Mouse (Mus musculus): Measurements from ENCODE around the gene Ralgps1. TPM values are rescaled to one million over a fixed set of nuclear protein-coding genes. Genes with fewer than 3 reads are reported as not detected.
"Not testable (repeated sequence)": the region's sequence is repeated elsewhere in the genome, so short reads cannot be mapped to it uniquely, and the experiment has no call there.

The Ralgps1 gene
- total RNA-seq, 4 experiments from 2014 or later: 57.9 to 79.2 (median 69.1) TPM

DNA sequence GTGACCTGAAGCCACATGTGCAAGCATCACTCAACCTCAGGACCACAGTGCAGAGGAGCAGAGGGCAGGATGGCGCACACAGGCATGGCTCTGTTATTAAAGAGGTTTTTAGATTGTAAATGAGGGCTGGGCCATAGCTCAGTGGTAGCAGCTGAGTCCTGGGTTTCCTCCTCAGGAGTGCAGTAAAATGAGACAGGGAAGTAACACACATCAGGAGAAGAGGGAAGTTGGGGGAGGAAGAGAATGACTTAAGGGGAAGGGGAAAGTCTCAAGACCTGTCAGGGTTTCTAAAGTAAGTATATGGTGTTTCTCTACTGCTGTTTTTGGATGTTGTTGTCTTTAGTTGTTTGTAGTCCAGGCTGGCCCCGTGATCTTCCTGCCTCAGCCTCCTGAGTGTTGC is 232.8 kb downstream of the Ralgps1 start:
- DNase-seq (ENCODE audit: low spot score in 2 of 2): no peak

DNA sequence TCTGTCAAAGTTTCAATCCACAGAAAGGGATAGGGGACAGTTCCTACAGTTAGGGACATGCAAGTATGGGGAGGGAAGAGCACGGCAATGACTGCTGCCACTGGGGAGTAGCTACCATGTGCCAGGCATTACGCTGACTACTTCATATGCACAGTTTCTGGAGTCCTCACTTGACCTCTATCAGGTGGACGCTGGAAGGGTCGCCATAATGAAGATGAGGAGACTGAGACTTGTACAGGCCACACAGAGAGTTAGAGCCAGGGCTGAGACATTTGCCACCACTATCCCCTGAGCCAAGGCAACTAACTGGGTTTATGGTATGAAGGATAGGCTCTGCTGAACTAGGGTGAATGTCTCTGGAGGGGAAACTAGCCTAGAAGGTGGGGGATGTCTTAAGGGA is 233.6 kb downstream of the Ralgps1 start:
- no peak for DNase-seq (ENCODE audit: low spot score in 2 of 2)

DNA sequence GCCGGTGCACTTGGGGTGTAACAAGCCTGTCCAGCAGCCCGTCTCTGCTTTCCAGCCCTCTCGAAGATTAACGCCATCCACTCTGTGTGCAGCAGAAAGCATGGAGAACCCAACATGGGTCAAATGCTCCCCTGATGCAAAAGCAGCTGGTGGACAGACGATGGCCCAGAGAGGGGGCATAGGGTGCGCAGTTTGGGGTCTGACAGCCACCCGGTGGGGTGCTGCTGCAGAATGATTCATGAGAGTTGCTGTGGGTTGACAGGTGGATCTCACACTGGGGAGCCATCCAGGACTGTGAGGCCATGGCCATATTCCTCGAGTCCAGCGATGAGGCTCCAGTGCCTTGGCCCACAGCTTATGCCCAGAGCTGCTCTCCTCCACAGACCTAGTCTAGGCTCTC is 234.0 kb downstream of the Ralgps1 start:
- DNase-seq (ENCODE audit: low spot score in 2 of 2): no peak

DNA sequence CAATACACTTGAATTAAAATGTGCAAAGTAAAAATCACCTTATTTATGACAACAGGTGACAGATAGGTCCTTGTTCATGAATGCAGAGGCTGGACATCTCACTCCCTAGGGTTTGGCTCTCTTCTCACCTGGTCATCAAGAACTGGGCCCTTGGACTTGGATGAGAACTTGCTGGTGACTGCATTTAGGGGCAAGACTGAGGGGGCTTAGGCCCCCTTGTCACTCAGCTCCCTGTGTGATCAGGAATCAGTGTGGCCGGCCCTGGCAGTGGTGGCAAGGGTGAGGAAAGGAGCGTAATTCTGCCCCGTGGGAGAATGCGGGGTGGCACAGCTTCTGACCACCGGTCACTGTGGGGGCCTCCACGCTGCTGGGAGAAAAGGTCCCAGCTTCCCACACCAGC is 234.9 kb downstream of the Ralgps1 start:
- no peak for DNase-seq (ENCODE audit: low spot score in 2 of 2)

DNA sequence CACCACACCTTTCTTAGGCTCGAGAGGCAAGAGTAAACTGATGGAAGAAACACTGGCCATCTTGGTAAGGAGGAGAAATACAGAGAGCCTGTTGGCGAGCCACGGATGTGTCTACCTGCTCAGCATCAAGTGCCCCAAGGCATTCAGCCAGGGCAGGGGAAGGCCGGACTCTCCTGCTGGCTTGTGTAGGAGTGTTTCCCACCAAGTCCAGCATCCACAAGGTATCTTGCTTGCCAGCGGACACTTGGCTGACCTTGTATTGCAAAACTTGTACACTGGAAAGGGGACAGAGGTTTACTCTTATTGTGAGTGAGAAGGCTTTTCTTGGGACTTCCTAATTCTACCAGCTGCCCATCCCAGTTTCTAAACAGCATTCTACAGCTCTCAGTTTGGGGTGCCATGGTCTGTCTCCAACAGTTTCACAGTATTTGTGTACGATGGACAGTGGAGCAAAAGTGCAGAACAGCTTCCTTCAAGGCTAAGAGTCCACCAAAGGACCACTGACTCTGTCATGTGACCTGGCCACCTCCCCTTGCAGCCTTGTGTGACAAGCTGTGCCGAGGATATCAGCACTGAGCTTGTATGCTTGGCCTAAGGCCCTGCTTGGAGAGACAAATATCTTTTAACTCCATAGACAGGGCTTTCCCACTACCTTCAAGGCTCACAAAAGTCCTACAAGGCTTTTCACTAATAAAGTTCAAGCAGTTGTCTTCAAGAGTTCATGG is 236.4 kb downstream of the Ralgps1 start:
- DNase-seq (ENCODE audit: low spot score in 2 of 2): no peak

DNA sequence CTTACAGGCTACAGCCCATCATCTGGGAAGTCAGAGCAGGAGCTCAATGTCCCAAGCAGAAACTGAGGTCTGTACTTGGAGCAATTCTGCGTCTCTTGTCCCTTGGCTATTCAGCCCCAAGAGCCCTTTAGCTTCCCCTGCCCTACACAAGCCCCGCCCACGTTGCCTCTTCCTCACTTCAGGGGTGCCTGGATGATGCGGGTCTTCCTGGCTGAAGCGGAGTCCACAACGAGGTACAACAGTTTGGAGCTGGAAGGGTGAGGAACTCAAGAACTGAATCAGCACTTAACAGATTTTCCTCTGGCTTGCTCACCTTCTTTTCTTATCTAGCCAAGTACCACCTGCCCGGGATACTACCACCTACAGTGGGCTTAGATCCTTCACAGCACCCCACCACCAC is 239.0 kb downstream of the Ralgps1 start:
- DNase-seq (ENCODE audit: low spot score in 2 of 2): no peak

DNA sequence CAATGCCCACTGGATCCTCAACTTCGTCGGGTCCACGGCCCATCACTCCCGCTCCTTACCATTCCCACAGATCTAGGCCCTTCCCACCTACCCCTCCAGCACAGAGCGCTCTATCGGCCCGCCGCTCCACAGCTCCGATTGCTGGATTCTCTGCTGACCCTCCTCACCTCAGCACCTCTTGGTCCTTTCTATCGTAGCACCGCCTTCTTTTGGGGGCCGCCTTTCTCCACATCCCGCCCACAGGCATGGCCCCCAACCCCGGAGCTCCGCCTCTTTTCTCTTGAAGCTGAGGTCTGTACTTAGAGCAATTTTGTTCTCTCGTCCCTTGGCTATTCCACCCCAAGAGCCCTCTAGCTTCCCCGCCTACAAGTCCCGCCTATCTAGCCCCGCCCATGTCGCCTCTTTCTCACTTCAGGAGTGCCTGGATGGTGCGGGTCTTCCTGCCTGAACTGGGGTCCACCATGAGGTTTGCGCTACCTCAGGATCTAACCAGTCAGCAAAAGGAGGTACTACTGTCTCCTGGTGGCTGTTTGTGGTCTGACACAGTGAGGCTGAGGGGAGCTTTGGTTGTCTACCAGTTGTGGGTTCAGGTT is 239.7 kb downstream of the Ralgps1 start, which contains the start of gene Garnl3:
Garnl3 (minus strand) TSS at position 155 of the 593 bp plus-strand sequence.
- DNase-seq (ENCODE audit: low spot score in 2 of 2): peak; percentile 58 to 65

DNA sequence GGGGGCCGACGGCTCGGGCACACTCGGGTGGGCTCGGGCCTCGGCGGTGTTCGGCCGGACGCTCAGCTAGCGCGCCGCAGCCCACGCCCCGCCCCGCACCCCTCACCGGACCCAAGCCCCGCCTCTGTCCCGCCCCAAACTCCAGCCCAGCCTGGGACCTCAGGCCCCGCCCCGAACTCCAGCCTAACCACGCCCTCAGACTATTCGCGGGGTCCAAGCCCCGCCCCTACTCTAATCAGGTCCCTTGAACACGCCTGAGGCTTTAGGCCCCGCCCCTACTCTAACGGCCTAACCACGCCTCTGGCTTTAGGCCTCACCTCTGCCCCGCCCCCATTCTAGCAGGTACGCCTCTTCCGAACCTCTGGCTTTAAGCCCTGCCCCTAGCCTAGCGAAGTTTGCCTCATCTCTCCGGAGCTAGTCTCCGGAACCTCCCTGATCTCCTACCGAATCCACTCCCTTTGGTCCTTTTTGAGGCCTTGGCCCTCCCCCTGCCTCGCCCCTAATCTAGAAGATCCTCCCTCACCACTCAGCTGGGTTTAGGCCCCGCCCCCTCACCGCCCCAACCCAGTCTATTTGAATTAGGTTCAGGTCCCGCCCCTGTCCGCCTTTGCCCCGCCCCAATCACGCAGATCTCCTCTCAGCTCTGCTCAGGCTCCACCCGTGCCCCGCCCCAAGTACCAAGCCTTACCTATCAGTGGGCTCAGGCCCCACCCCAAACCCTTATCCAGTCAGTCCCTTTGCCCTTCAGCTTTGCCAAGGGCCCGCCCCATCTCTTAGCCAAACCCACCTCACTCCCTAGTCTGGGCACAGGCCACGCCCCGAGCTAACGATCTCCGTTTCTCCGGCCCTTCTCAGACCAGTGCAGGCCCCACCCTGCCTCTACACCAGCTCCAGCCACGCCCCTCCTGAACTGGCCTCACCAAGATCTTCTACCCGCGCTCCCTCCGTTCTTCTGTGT is 240.5 kb downstream of the Ralgps1 start:
- peak; percentile 94 to 95 for DNase-seq (ENCODE audit: low spot score in 2 of 2)

DNA sequence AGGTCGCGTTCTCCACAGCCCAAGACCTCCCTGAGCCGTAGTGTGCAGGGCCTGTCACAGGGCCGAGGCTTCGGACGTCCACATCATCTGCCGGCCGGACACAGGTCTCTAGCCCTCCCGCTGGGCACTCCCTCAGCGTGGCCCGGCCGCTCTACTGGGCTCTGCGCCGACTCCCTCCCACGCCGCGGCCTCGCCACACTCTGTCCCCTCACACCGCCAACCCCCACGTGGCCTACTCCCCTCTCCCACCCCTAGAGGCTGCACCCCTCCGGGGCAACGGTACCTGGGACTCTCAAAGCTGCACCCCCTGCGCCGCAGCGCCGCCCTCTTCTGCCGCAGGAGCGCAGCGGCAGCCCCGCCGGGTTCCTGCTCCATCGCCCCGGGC is 241.2 kb downstream of the Ralgps1 start:
- DNase-seq (ENCODE audit: low spot score in 2 of 2): peak; percentile 46 to 54

DNA sequence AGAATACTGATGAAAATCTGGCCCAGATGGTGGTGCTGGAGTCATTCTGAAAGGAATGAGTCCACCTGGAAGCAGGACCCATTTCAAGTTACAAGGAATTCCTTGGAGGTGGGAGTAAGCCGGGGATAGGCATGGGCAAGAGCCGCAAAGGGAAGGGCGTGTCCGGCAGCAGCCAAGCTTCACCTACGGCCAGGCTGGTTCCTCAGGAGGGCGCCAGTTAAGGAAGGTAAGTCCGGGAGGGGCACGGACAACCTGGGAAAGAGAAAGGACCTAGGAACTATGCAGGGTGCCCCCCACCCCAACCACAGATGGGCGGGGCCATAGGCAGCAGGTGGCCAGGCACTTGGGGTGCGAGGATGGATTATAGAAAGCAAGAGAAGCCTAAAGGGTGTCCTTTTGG is 241.6 kb downstream of the Ralgps1 start:
- DNase-seq (ENCODE audit: low spot score in 2 of 2): no peak

DNA sequence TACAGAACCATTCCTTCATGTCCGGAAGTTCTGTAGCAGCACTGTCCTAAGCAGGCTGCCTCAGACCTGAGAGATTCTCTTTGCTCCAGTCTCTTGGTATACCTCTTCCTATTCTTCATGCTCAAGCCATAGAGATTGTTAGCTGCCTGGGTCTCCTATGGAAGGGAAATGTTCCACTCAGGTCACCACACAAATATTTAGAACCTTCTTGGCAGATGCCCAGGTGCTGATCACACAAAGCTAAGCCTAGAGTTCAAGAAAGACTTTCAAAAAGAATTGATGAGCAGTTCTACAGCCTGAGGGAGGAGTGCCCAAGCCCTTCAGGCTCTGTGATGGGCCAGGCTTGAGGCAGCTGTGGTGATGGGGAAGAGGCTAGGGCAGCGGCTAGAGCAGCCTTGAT is 242.3 kb downstream of the Ralgps1 start:
- DNase-seq (ENCODE audit: low spot score in 2 of 2): no peak

DNA sequence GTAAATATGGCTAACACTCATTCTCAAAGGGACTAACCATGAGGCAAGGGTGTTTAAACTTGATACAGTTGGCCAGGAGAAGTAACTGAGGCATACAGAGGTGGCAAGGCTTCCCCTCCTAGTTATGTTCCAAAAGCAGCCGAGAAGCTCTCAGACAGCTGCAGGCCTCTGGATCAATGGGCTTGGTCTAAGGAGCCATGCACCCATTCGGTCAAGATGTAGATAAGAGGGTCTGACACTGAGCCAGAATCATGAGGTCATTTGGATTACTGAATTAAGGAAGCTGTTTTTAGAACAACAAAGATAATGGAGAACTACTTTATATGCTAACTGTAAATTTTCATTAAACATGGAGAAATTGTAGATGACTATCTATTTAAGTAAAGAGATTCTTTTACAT is 244.0 kb downstream of the Ralgps1 start:
- DNase-seq (ENCODE audit: low spot score in 2 of 2): no peak

DNA sequence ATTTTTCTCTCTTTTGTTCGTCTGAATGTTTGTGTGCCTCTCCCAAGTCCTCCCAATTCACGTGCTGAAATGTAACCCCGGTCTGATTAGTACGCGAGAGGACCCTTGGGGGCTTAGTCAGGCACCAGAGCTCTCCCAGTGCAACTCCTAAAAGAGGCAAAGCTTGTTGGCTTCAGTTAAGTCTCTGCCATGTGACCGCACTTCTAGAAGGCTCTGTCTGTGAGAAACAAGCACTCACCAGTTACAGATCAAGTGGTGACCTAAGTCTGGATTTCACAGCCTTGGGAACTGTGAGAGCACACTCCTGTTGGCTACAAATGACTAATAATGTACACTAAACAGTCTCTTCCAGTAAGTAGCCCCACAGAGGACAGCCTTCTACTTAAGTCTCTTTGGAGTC is 248.4 kb downstream of the Ralgps1 start:
- DNase-seq (ENCODE audit: low spot score in 2 of 2): no peak

DNA sequence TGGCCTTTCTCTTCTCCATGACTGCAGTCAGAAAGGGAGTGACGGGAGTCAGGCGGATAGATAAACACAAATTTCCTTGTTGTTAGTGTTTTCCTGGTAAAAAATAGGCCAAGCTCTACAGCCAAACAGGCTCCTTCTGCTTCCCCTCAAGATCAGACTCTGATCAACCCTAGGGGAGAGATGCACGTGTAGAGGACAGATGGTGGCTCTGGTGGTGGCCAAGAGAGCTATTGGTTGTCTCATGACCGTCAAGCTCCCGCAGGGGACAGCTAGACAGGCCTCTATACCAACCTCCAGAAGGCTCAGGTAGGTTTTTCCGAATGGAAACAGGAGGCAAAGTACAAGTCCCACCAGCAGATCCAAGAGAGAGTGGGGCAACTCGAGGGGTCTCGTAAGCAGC is 270.8 kb downstream of the Ralgps1 start:
- DNase-seq (ENCODE audit: low spot score in 2 of 2): no peak

DNA sequence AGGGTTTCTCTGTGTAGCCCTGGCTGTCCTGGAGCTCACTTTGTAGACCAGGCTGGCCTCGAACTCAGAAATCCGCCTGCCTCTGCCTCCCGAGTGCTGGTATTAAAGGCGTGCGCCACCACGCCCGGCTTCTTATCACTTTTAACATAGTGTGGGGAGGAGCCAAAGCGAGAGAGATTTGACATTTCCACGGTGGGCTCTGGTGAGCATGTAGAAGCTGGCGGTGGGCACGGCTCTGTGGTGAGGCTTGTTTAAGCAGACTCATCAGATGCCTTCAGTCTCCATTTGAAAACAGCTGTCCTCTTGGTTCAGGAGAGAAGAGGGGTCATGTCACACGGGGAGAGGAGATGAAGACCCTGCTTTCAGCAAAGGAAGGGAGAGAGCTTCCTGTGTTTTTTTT is 274.0 kb downstream of the Ralgps1 start:
- DNase-seq (ENCODE audit: low spot score in 2 of 2): not testable (repeated sequence)

DNA sequence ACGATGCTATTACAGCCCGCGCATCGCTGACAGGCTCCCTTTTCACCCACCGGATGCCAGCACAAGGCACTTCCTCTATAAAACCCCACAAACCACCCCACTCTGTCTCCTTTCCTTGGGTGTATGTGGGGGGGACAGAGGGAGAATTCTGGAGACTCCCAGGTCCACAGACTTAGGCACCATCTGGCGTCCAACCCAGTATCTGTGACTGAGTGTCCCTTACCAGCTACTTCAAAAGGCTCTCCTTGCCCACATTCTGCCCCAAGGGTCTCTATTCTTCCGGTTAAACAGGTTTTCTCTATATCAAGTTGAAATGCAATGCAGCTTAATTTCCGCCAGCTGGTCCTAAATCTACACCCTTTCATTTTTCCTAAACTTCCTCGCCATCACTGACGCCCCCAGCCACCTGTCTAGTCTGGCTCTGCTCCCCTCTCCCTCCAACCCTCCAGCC is 276.0 kb downstream of the Ralgps1 start:
- DNase-seq (ENCODE audit: low spot score in 2 of 2): no peak

DNA sequence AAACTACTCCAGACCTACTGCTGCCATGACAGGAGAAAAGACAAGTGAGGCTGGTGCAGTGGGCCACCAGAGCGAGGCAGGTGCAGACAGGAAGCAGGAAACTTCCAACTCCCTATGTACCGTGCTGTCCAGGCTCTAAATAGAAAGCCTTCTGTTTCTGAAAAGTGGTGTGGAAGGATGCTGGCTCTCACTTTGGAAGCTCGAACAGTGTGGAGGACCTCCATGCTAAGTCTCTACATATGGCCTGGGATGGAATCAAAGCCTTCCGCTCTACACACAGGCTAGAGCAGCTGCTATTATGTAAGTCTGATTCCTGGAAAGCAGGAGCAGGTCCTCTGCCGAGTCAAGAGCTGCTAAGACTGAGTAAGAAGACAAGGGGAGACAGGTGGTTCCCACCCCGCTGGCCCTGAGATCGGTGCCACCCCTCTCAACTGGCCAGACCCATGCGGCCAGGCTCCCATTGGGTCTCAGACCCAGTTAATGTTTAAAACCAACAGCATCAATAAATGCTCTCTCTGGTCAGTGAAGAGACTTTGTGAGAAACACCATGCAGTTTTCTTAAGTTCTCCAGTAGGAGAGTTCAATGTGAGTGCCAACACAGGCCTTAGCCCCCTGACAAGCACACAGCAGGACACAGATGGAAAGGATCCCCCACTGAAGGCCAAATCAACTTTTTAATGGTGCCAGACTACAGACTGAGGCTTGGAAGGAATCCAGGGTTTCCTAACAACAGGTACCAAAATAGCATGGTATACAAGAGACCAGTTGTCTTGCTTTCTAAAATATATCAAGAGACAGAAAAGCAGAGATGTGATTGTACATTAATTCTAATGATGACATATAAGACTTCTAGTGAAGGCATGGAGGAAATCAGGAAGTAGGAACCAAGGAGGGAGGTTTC is 280.4 kb downstream of the Ralgps1 start:
- DNase-seq (ENCODE audit: low spot score in 2 of 2): no peak

DNA sequence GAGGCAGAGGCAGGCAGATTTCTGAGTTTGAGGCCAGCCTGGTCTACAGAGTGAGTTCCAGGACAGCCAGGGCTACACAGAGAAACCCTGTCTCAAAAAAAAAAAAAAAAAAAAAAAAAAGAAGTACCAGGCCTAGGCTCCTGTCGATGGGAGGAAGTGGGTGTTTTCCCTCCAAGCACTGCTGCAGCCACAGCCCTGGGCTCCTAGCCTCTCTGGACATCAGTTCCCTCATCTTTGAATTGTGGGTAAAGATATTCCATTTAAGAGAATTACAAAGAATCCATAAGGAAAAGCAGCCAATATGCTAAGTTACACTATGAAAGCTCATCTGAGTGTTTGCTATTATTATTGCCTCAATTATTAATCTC is 281.3 kb downstream of the Ralgps1 start:
- not testable (repeated sequence) for DNase-seq (ENCODE audit: low spot score in 2 of 2)

DNA sequence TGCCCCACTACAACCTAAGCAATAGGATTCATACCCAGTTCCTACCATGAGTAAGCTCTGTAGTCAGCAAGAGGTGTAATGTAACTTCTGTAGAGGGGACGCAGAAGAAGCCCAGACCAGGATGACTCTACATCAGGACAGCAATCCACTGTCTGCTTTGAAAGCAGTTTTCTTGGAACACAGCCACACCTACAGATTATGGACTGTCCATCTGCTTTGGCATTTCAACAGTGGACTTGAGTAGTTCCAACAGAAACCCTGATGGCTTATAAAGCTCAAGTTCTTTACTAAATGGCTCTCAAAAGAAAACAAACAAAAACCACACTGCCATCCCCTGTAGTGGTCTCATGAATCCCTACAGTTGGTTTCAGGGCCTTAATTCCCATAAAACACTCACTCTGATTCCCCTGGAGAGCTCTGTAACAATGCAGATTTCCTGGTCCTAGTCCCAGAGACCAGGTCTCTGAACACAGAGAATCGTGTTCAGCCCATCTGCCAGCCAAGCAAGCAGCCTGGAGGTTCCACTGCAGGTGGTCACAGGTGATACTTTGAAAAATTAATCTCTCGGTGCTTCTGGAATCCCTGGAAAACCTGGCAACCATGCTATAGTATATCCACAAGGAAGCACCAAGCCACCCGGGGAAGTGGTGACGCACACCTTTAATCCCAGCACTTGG is 281.8 kb downstream of the Ralgps1 start:
- DNase-seq (ENCODE audit: low spot score in 2 of 2): no peak

DNA sequence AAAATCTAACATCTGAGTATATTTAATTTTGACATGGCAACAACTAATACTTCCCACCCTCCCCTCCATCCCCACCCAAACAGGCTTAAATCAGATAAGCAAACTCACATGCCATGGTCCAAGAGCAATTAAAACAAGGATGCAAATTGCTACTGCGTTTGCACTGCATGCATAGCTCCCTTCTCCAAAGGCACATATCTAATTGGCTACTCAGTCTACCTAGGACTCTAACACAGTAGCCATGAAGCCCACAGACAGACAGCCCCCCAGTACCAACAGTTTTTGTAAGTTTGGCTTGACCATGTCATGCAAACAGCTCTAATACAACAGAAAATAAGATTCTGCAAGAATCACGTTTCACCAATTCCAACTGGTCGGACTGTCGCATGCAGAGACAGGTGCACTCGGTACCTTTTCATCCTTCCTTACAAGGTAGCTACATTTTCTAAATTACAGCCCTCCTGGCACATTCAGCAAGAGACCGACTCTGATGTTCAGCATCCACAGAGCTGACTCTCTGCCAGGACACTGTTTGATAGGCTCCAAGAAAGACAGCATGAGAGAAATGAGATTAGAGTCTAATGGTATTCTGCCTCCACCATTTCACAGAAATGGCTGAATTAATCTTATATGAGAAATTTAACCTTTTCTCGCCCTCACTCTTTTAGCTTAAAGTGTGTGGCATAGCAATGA is 284.5 kb downstream of the Ralgps1 start:
- DNase-seq (ENCODE audit: low spot score in 2 of 2): no peak
